Comparison of ENCODE assay signal across 22 mouse cellular contexts in the genomic region with DNA sequence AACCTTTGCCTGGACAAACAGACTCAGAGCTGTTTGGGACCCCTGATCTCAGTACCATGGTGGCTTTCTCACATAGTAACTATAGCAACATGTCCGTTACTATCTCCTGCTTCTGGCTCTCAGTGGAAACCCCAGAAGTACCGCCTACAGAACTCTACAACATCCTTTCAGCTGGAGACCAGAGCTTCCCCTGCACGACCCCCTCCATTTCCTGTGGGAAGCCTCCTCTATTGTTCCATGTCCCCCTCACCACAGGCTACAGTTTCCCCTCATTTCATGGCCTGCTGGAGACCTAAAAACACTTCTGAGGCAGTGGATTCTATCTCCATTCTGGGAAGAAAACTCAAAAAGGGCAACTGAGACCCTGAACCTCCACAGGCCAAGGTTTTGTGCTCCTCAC. TPM values are rescaled to one million over a fixed set of nuclear protein-coding genes. Genes with fewer than 3 reads are reported as not detected.
A peak's percentile ranks its signal among the peaks of the same experiment; 100 is the strongest.
DNase-seq lines count a peak whose midpoint lies in the region; ATAC-seq and TF ChIP-seq lines count a peak whose summit lies in the region.
"Had no signal": no experiment of that assay in that cellular context is flagged by ENCODE, and none has a peak within 500 bp of the region (broad histone marks: within the 10 kb centered on the region; RNA-seq: fewer than 3 reads in every experiment).

No protein-coding gene starts in this region.

- H3K36me3 ChIP-seq in forebrain, postnatal 0 days (ENCODE audit: insufficient read depth): no peaks in the 10 kb centered on the region
- H3K36me3 ChIP-seq in forebrain, embryonic 16.5 days (ENCODE audit: control insufficient read depth, insufficient read depth): no peaks in the 10 kb centered on the region
- H3K36me3 ChIP-seq in heart, postnatal 0 days (replicated peaks; ENCODE audit: control insufficient read depth, insufficient read depth, low read length): no peaks in the 10 kb centered on the region
- no peaks in the 10 kb centered on the region for H3K36me3 ChIP-seq in lung, embryonic 15.5 days
- H3K36me3 ChIP-seq: G1E; limb, embryonic 13.5 days; midbrain, embryonic 12.5 days had no signal

- 46% methylated on average over 3 of the region's 3 CpGs for WGBS in forebrain, postnatal 0 days
- 34% methylated on average over 3 of the region's 3 CpGs for WGBS in forebrain, embryonic 16.5 days
- WGBS in heart, postnatal 0 days: 56% methylated on average over 3 of the region's 3 CpGs
- 47% methylated on average over 3 of the region's 3 CpGs for WGBS in lung, embryonic 15.5 days

- no peak for TF ChIP-seq EP300 in heart, postnatal 0 days (IDR thresholded peaks at IDR 0.05; ENCODE audit: low read depth)

- H3K4me3 ChIP-seq in forebrain, postnatal 0 days (ENCODE audit: low read depth, low read length): no peak overlapping the region
- no peak overlapping the region for H3K4me3 ChIP-seq in forebrain, embryonic 16.5 days (replicated peaks; ENCODE audit: low read length)
- H3K4me3 ChIP-seq in heart, postnatal 0 days (ENCODE audit: low read depth, low read length): no peak overlapping the region
- no peak overlapping the region for H3K4me3 ChIP-seq in lung, embryonic 15.5 days
- H3K4me3 ChIP-seq: limb, embryonic 13.5 days; midbrain, embryonic 12.5 days had no signal

- peak; percentile 38 for ATAC-seq in forebrain, postnatal 0 days
- no peak for ATAC-seq in forebrain, embryonic 16.5 days
- no peak for ATAC-seq in heart, postnatal 0 days (ENCODE audit: insufficient read depth, low read depth)
- no peak for ATAC-seq in lung, embryonic 15.5 days (ENCODE audit: borderline replicate concordance, extremely low read depth, low FRiP score, low TSS enrichment)
- ATAC-seq: CD4-positive, CD25-positive, alpha-beta regulatory T cell, adult 4 months had no signal

- TF ChIP-seq POLR2A in brain, embryonic 14.5 days (IDR thresholded peaks at IDR 0.05; ENCODE audit: borderline replicate concordance, extremely low read depth, insufficient read depth, insufficient read length, poor library complexity, severe bottlenecking): no peak

- no peak overlapping the region for H3K27ac ChIP-seq in forebrain, postnatal 0 days (ENCODE audit: low read depth, low read length)
- no peak overlapping the region for H3K27ac ChIP-seq in forebrain, embryonic 16.5 days (ENCODE audit: low read length)
- peak overlapping the region; percentile 34; the same call in 1 of the 2 replicates for H3K27ac ChIP-seq in heart, postnatal 0 days (ENCODE audit: low read depth)
- peak overlapping the region; percentile 47 for H3K27ac ChIP-seq in lung, embryonic 15.5 days
- H3K27ac ChIP-seq: limb, embryonic 13.5 days; liver, embryonic 14.5 days; midbrain, embryonic 12.5 days had no signal

- no peak overlapping the region for H3K4me2 ChIP-seq in forebrain, postnatal 0 days (ENCODE audit: low read depth)
- H3K4me2 ChIP-seq in forebrain, embryonic 16.5 days (ENCODE audit: low read length): no peak overlapping the region
- H3K4me2 ChIP-seq in heart, postnatal 0 days (ENCODE audit: low read depth, low read length): no peak overlapping the region
- no peak overlapping the region for H3K4me2 ChIP-seq in lung, embryonic 15.5 days
- H3K4me2 ChIP-seq: limb, embryonic 13.5 days; midbrain, embryonic 12.5 days had no signal

- H3K9me3 ChIP-seq in forebrain, postnatal 0 days (ENCODE audit: low read length): no peaks in the 10 kb centered on the region
- H3K9me3 ChIP-seq in forebrain, embryonic 16.5 days (ENCODE audit: control insufficient read depth, low read length): no peaks in the 10 kb centered on the region
- no peaks in the 10 kb centered on the region for H3K9me3 ChIP-seq in heart, postnatal 0 days (replicated peaks; ENCODE audit: control insufficient read depth, low read length)
- no peaks in the 10 kb centered on the region for H3K9me3 ChIP-seq in lung, embryonic 15.5 days
- H3K9me3 ChIP-seq: G1E; limb, embryonic 13.5 days; midbrain, embryonic 12.5 days had no signal

- no peaks in the 10 kb centered on the region for H3K27me3 ChIP-seq in forebrain, postnatal 0 days (ENCODE audit: insufficient read depth, low read length)
- no peaks in the 10 kb centered on the region for H3K27me3 ChIP-seq in forebrain, embryonic 16.5 days (replicated peaks; ENCODE audit: control insufficient read depth, insufficient read depth, low read length)
- no peaks in the 10 kb centered on the region for H3K27me3 ChIP-seq in heart, postnatal 0 days (ENCODE audit: control insufficient read depth, insufficient read depth, low read length)
- H3K27me3 ChIP-seq in lung, embryonic 15.5 days: no peaks in the 10 kb centered on the region
- H3K27me3 ChIP-seq: limb, embryonic 13.5 days; midbrain, embryonic 12.5 days had no signal

- DNase-seq in forebrain, postnatal 0 days: no peak
- no peak for DNase-seq in heart, postnatal 0 days (ENCODE audit: low spot score)
- no peak for DNase-seq in heart, adult 8-10 months (ENCODE audit: low spot score)
- no peak for DNase-seq in lung, postnatal 36 days
- DNase-seq in brain, embryonic 14.5 days (ENCODE audit: low read depth): peak; percentile 11
- no peak for DNase-seq in urinary bladder, postnatal 25 days (ENCODE audit: low spot score)
- DNase-seq: cerebellum, adult 9-11 months; gastrocnemius, postnatal 36 days; kidney, postnatal 14 days had no signal

- H3K4me1 ChIP-seq in forebrain, postnatal 0 days (ENCODE audit: insufficient read depth): no peaks in the 10 kb centered on the region
- H3K4me1 ChIP-seq in forebrain, embryonic 16.5 days (replicated peaks; ENCODE audit: control insufficient read depth, insufficient read depth, low read length): no peaks in the 10 kb centered on the region
- peaks cover 8% of the 10 kb centered on the region for H3K4me1 ChIP-seq in heart, postnatal 0 days (ENCODE audit: control insufficient read depth, insufficient read depth)
- H3K4me1 ChIP-seq in lung, embryonic 15.5 days: no peaks in the 10 kb centered on the region
- H3K4me1 ChIP-seq: limb, embryonic 13.5 days; midbrain, embryonic 12.5 days had no signal

- no peak for TF ChIP-seq CTCF in forebrain, postnatal 0 days (IDR thresholded peaks at IDR 0.05; ENCODE audit: low read depth)
- TF ChIP-seq CTCF in heart, postnatal 0 days (IDR thresholded peaks at IDR 0.05; ENCODE audit: low read depth): no peak
- TF ChIP-seq CTCF in brain, embryonic 14.5 days (IDR thresholded peaks at IDR 0.05; ENCODE audit: borderline replicate concordance, extremely low read depth, insufficient read depth, insufficient read length): no peak

- H3K9ac ChIP-seq in forebrain, postnatal 0 days: no peak overlapping the region
- no peak overlapping the region for H3K9ac ChIP-seq in forebrain, embryonic 16.5 days (replicated peaks; ENCODE audit: low read depth, low read length)
- no peak overlapping the region for H3K9ac ChIP-seq in heart, postnatal 0 days (replicated peaks; ENCODE audit: low read depth, low read length)
- no peak overlapping the region for H3K9ac ChIP-seq in lung, embryonic 15.5 days
- H3K9ac ChIP-seq: limb, embryonic 13.5 days; liver, embryonic 14.5 days; midbrain, embryonic 12.5 days had no signal

RNA-seq across cellular contexts. Expression of gene Slco2b1, which starts 18.7 kb away (rescaled TPM):
- total RNA-seq in forebrain, postnatal 0 days (2014; rRNA removed): 10.8 and 10.9 TPM in 2 replicates
- polyA plus RNA-seq in forebrain, postnatal 0 days (2015; fragmentation: Nextera tagmentation; extraction: Ambion mirVana): 5.9 and 6.7 TPM in 2 replicates
- 5.0 and 6.4 TPM in 2 replicates for polyA plus RNA-seq in forebrain, embryonic 16.5 days (2015; fragmentation: Nextera tagmentation; extraction: Ambion mirVana)
- total RNA-seq in heart, postnatal 0 days (2014; rRNA removed; ENCODE audit: low replicate concordance): 5.4 and 7.8 TPM in 2 replicates
- polyA plus RNA-seq in heart, postnatal 0 days (2015; fragmentation: Nextera tagmentation; extraction: Ambion mirVana): 2.1 and 2.4 TPM in 2 replicates
- 1 to 10 TPM; 8.3 to 9.1 (median 8.9) TPM for total RNA-seq in heart, adult 8-10 months (2022)
- 4.0 TPM in 2 replicates for polyA plus RNA-seq in lung, embryonic 15.5 days (2015; fragmentation: Nextera tagmentation; extraction: Ambion mirVana)
- 6.5 and 7.9 TPM in 2 replicates for polyA plus RNA-seq in brain, embryonic 14.5 days (2012; rRNA removed)
- total RNA-seq: neutrophil, adult 5-6 weeks had no signal

RNA-seq across cellular contexts. Expression of gene Olfr520, which starts 37.7 kb away (rescaled TPM):
- total RNA-seq in forebrain, postnatal 0 days (2014; rRNA removed): not detected in 2 replicates
- polyA plus RNA-seq in forebrain, postnatal 0 days (2015; fragmentation: Nextera tagmentation; extraction: Ambion mirVana): not detected in 2 replicates
- not detected in 2 replicates for polyA plus RNA-seq in forebrain, embryonic 16.5 days (2015; fragmentation: Nextera tagmentation; extraction: Ambion mirVana)
- not detected in 2 replicates for total RNA-seq in heart, postnatal 0 days (2014; rRNA removed; ENCODE audit: low replicate concordance)
- not detected in 2 replicates for polyA plus RNA-seq in heart, postnatal 0 days (2015; fragmentation: Nextera tagmentation; extraction: Ambion mirVana)
- total RNA-seq in heart, adult 8-10 months (2022): under 1 TPM in 1 of 4 experiments, not detected in 3; 0.44 TPM
- not detected in 2 replicates for polyA plus RNA-seq in lung, embryonic 15.5 days (2015; fragmentation: Nextera tagmentation; extraction: Ambion mirVana)
- 0.08 TPM in 1 of 2 replicates, not detected in the other for polyA plus RNA-seq in brain, embryonic 14.5 days (2012; rRNA removed)
- total RNA-seq: adrenal gland, postnatal 4 days; gastrocnemius, postnatal 36 days; hematopoietic stem cell, adult 5-6 weeks; layer of hippocampus, postnatal 14 days; neutrophil, adult 5-6 weeks had no signal
- polyA plus RNA-seq: CD4-positive, CD25-positive, alpha-beta regulatory T cell, adult 4 months; forebrain, embryonic 11.5 days; G1E; intestine, postnatal 0 days; limb, embryonic 13.5 days; liver, embryonic 14.5 days; midbrain, embryonic 12.5 days had no signal

Comparison
In these comparisons a context has a peak if more than half of its experiments do, and no peak if none do; other contexts are left out.
1. H3K27ac ChIP-seq: peak in heart, postnatal 0 days (single experiment) and lung, embryonic 15.5 days (single experiment); none in forebrain, postnatal 0 days (single experiment) and forebrain, embryonic 16.5 days (single experiment).